Mouse (Mus musculus) testis, adult 2 months (tissue): ENCODE measurements at regions not wholly inside any gene's neighbourhood (a gene's known extent, or its start where the extent isn't known, plus 50 kb on each side); places are given as distances from the start of the nearest gene placed in this dataset.

ENCODE experiments used
- CTCF ChIP-seq: fragments of 200-500 bp; IDR thresholded peaks from 2 replicates; pipeline ENCODE4 v1.5.1; 2012; ENCODE audit warnings: low read depth, mild to moderate bottlenecking, inconsistent platforms, low read length, moderate library complexity; ENCODE audit not compliant: control insufficient read depth, insufficient read depth, insufficient replicate concordance
- POLR2A ChIP-seq: fragments of 200-500 bp; IDR thresholded peaks from 2 replicates; pipeline ENCODE4 v1.6.1; 2012; ENCODE audit warnings: low read depth, mild to moderate bottlenecking, inconsistent platforms, low read length, moderate library complexity; ENCODE audit not compliant: control insufficient read depth

DNA sequence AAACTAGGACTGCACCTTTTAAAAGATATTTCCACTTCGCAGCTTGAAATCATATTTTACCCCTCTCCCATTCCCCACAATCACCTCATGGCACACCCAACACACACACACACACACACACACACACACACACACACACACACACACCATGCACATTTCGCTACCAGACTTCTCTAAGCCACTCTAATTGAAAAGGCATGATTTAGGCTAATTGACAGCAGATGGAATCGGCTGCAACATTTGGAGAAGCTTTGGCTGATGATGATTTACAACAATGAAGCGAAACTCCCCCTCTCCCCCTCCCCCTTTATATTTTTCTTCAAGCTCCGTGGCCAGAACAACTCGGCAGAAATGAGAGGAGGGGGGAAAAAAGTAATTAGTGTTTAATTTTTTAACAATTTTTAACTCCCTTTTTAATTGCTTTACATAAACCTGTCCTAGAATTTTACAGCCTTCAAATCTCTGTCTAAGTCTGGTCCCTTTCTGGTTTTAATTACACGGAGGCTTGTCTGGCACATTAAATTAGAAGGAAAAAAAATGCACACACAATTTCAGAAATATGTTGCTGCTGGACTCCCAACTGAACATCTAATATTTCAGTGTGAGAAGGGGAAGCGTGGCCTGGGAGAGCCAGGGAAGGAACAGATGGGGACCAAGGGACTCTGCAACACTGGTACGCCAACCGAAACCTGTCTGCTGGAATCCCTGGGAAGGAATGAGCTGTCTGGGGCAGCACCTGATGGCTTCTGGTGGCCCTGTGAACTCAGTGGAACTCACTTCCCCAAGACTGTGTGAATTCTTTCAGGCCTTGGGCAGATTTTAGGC lies 232.4 kb downstream of the Sox9 start:
- TF ChIP-seq CTCF: no peak
- TF ChIP-seq POLR2A: no peak
